Mouse (Mus musculus) fibroblast of lung, adult 2 months (primary cell): ENCODE data around the gene Usp38.
"Not testable (repeated sequence)": the region's sequence is repeated elsewhere in the genome, so short reads cannot be mapped to it uniquely, and the experiment has no call there.

Experiments
- DNase-seq: peaks from one replicate; pipeline ENCODE4 v3.0.0-alpha.2; 2011; ENCODE audit warnings: low read depth

Gene Usp38

DNA sequence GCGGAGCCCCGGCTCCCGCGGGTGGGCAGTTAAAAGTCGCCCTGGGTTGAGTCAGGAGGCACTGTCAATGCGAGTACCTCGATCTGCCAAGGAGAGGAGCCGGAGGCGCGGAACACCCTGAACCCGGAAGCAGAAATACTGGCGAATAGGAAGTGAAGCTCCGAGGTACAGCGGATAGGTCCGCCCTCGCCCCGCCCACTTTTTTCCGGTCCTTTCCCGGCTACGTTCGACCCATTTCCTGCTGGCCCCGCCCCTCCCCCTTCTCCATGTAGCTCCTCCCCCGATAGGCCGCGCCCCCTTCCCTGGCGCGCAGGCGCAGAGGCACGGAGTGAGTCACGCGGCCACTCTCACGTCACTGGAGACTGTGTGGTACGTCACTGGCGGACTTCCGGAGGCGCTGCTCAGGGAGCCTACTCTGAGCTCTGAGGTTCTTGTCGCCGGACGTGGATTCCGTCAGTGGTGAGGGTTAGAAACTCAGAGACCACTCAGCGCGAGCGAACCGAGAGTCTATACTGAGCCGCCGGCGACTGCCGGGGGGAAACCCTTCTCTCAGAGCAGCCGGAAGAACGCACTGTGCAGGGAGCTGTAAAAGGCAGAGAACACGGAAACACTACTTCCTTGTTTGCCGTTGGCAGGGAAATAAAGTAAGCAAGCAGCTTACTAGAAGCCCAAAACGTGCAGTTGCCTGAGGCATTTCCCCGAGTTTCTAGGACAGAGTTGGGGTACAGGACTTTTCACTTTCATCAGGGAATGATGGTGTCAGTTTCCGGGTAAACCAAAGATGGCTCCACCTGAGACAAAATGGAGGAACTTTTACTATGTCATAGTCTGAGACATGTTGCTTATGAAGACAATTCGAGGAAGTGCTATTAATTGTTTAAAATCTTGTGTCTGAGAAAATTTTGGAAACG, at the start of gene Usp38:
Gene Usp38, minus strand, starts transcription at position 140 of the 911 bp plus-strand sequence.
- peak; percentile 96 for DNase-seq

DNA sequence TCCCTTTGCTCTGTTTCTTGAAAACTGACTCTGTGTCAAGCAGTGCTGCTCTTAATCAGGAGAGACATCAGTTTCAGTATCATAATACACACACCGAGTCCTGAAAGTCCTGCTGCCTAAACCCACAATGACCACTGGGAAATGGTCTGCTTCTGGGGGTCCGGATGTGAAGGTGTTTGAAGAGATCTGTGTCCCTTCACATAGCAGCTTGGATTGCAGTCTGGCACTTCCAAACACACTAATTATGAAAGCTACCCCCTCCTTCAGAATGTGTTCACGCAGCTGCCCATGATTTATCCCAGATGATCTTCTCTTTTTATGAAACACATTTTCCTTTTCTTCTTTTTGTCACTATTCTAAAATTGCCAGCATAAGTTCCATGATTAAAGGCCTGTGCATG, 47.8 kb upstream of the Usp38 start:
- DNase-seq, result no peak

- peak; percentile 39 for DNase-seq
Observed at GRCm38 (mm10) chr8:81061950-81062349, 47.2 kb upstream of the Usp38 start.

- DNase-seq, result no peak
Observed at GRCm38 (mm10) chr8:81044201-81044600, 29.5 kb upstream of the Usp38 start.

GRCm38 (mm10) chr8:81027991-81028390, 13.3 kb upstream of the Usp38 start:
- no peak for DNase-seq

GRCm38 (mm10) chr8:81017548-81017947, 2.8 kb upstream of the Usp38 start:
- not testable (repeated sequence) for DNase-seq

GRCm38 (mm10) chr8:81013811-81014530, 757 bp downstream of the Usp38 start:
- no peak for DNase-seq

GRCm38 (mm10) chr8:81012699-81013098, 2.0 kb downstream of the Usp38 start:
- DNase-seq, result no peak

DNA sequence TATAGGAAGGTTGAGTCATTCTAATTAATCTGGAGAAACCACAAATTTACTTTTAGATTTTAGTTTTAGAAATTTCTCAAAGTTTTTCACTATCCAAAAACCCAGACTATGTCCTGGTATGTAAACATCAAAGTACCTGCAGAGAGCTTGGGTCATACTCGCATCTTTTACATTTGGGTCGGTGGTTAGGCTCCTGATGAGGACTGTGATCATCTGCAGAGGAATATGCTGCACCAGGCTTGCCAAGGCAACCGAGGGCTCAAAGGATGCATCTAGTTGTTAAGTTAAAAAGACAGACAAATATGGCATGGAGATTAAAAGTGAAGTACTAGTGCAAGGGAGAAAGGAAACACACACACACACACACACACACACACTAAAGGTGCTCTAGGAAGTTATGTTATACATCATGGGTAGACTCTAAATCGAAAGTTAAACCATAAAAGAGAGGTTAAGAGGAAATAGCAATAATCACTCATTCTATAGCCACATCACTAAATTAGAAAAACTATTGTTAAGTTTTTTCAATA, 2.6 kb downstream of the Usp38 start:
- DNase-seq, result no peak

DNA sequence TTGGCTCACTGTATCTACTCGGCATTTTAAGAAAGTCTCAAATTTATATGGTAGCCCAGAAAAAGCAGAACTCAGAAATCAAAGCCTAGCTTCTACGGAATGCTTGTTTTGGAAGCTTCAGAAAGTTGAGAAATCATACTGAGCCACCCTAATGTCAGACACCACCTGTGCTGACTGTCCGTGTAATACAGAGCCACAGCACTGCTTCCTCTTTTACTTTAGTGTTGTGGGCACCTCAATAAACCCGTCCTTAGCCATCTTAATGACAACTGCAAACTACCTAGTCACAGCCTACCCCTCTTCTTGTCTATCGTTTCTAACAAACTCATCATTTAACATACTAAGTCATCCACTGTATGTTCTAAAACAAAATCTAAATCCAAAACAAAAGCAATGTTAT, 4.3 kb downstream of the Usp38 start:
- DNase-seq, result no peak

DNA sequence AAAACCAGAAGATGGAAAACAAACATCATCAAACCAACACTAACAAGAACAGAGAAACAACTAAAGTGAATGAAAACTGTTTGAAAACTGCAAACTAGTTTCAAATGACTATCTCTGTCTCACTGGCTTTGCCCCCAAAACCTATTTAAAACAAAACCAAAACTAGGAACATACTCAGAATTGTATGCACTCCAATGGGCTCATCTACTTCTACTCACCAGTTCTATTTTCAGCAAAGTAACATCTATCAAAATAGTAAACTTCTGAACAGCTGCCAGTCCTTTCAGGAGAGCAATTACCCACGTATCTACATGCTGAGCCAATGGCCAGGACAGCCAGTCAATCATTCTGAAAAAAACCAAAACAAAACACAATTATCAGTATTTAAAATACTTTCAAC, 9.6 kb downstream of the Usp38 start:
- no peak for DNase-seq

DNA sequence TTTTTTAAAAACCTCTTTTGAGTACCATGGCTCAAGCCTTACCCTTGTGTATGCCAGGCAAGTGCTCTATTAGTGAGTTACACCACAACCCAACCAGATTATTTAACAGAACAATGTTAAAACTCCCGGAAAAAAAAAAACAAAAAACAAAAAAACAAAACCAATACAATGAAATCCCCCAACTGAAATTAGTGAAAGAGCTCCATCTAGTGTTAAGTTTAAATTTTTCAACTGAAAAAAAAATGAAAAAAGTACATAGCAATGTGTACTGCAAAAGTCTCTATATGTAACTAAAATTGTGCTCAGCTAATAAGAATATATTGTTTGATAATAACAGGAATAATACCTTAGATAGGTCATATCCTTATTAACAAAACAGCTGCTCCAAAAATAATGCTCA, 18.1 kb downstream of the Usp38 start:
- DNase-seq, result no peak

GRCm38 (mm10) chr8:80991937-80992336, 22.8 kb downstream of the Usp38 start:
- peak; percentile 63 for DNase-seq

- no peak for DNase-seq
Observed at GRCm38 (mm10) chr8:80982829-80983228, 31.9 kb downstream of the Usp38 start.

- no peak for DNase-seq
Observed at GRCm38 (mm10) chr8:80981696-80982095, 33.0 kb downstream of the Usp38 start.

- no peak for DNase-seq
Observed at GRCm38 (mm10) chr8:80980063-80980462, 34.7 kb downstream of the Usp38 start.

DNA sequence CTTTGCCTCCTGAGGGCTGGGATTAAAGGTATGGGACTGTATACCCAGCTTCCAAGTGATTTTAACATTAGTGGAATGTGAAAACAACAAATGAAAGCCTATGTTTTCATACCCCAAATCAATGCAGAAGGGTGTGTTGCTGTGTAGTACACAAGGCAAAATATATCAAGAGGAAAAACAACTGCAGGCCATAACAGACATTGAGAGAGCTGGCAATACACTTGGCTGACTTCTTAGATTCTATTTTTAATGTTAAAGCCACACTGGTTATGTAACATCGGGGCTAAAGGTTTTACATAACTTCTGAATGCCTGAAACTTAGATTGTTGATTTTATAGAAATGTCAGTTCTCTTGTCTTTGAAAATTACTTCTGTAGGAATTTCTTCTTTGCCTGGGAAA, 37.5 kb downstream of the Usp38 start:
- no peak for DNase-seq

DNA sequence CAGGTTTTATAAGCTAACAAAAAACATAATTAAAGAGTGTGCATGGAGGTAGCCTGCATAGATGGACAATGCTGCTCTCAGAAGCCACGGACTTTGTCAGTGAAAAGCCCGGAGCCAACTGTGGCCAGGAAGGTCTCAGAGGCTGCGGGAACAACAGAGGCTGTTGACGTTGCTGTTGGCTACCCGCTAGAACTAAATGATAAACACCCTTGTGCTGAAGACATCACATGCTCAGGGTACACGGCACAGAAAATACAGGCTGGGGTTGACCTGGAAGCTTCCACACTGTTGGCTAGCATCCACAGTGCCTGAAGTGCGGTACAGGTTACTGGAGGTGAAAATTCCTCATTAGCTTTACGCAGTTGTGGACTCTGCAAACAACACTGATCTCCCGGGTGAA, 43.6 kb downstream of the Usp38 start:
- DNase-seq, result no peak

GRCm38 (mm10) chr8:80970000-80970685, 44.6 kb downstream of the Usp38 start:
- DNase-seq, result no peak

DNA sequence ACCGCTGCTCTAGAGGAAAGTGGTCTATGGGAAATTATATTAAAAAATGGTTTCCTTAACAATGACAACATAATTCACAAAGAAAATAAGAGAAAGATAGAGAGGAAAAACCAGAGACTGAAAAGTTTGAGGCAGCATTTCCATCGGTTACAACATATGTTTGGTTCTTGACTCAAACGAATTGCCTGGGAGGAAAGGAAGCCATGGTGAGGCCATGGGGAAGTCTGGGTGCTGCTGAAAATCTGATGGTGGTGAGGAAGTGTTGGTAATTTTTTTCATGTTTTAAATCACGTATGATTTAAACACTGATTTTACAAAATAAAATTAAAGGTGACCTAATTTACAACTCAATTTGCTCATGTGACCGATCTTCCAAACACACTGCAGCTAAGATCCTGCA, 45.3 kb downstream of the Usp38 start:
- DNase-seq, result no peak

DNA sequence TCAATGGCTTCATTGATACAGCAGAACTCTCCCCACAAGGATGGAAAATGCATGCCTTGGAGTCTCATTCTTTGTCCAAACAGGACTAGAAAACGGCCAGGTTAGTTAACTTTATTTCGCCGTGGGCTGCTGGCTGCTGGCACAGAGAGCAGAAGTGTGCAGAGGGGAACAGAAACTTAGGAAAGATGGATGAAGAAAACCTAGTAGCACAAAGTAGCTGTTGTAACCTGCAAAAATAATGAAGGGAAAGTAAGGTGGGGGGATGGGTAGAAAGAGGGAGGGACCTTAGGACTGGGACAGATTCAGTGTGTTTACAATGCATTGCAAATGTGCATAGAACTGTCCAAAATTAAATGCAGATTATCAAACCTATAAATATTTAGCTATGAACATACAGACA, 51.6 kb downstream of the Usp38 start:
- no peak for DNase-seq

DNA sequence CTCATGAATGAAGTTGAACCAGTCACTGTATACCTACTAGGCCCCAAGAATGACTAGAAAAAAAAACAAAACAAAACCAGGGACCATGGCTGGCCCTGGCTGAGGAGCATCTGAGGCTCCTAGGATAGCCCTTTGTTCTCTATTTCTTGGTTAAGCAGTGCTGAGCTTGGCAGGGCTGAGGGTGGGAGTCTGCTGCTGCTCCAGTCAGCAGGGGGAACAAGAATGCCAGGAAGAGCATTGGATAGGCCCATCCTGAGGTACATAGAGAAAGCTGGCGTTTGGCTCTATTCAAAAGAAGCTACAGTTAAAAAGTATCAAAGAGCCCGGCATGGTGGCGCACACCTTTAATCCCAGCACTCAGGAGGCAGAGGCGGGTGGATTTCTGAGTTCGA, 52.1 kb downstream of the Usp38 start:
- no peak for DNase-seq
